Mouse (Mus musculus) liver, embryonic 15.5 days (tissue): ENCODE results near the gene Kyat1. TPM values are rescaled to one million over a fixed set of nuclear protein-coding genes. Genes with fewer than 3 reads are reported as not detected.
"Not testable (repeated sequence)": the region's sequence is repeated elsewhere in the genome, so short reads cannot be mapped to it uniquely, and the experiment has no call there.

Experiments used
- ATAC-seq: fragments of 200-750 bp; cut with Nextera tagmentation; 2 replicates; pipeline ENCODE4 v1.8.0; 2017; ENCODE audit warnings: moderate number of reproducible peaks, mild to moderate bottlenecking, moderate library complexity; ENCODE audit not compliant: insufficient read depth
- H3K27ac ChIP-seq: fragments of 300-500 bp; sonication (generic); replicated peaks from 2 replicates; pipeline ENCODE4 v1.5.1; 2015; ENCODE audit warnings: mild to moderate bottlenecking, inconsistent platforms
- H3K27me3 ChIP-seq: fragments of 300-500 bp; sonication (generic); 2 replicates; pipeline ENCODE4 v1.6.1; 2015; ENCODE audit warnings: mild to moderate bottlenecking, inconsistent platforms
- H3K36me3 ChIP-seq: fragments of 300-500 bp; sonication (generic); replicated peaks from 2 replicates; pipeline ENCODE4 v1.6.1; 2015; ENCODE audit warnings: moderate library complexity, mild to moderate bottlenecking, inconsistent platforms
- H3K4me1 ChIP-seq: fragments of 300-500 bp; sonication (generic); replicated peaks from 2 replicates; pipeline ENCODE4 v1.6.1; 2015; ENCODE audit warnings: inconsistent platforms
- H3K4me2 ChIP-seq: fragments of 300-500 bp; sonication (generic); 2 replicates; pipeline ENCODE4 v1.6.1; 2015; ENCODE audit warnings: moderate library complexity, mild to moderate bottlenecking, inconsistent platforms
- H3K4me3 ChIP-seq: fragments of 300-500 bp; sonication (generic); replicated peaks from 2 replicates; pipeline ENCODE4 v1.5.1; 2015; ENCODE audit warnings: mild to moderate bottlenecking, inconsistent platforms
- H3K9ac ChIP-seq: fragments of 300-500 bp; sonication (generic); 2 replicates; pipeline ENCODE4 v1.6.1; 2015; ENCODE audit warnings: moderate library complexity, mild to moderate bottlenecking, inconsistent platforms
- H3K9me3 ChIP-seq: fragments of 300-500 bp; sonication (generic); replicated peaks from 2 replicates; pipeline ENCODE4 v1.6.1; 2016; ENCODE audit warnings: inconsistent platforms
- WGBS: fragments of 180-500 bp; shearing (Covaris S2); methylation state at CpG from one replicate; pipeline ENCODE4 v1.1.7; 2015; ENCODE audit warnings: mixed read lengths; ENCODE audit not compliant: insufficient replicate concordance; 5-methylcytosine and 5-hydroxymethylcytosine counted together
- polyA plus RNA-seq: library from polyadenylated mRNA; unstranded; fragments of >200 nt; fragmentation: Nextera tagmentation; extraction: Ambion mirVana; gene quantifications from 2 replicates; pipeline ENCODE4 v1.2.1, GENCODE M21; 2015

Gene Kyat1
- polyA plus RNA-seq, 1 experiment from 2014 or later, result 11.7 TPM

GRCm38 (mm10) chr2:30191790-30192580, 13.7 kb downstream of the Kyat1 start:
- no peak overlapping the region for H3K27ac ChIP-seq
- peaks cover 9% of the 10 kb centered on the region for H3K4me1 ChIP-seq
- H3K27me3 ChIP-seq, result no peaks in the 10 kb centered on the region
- no peak overlapping the region for H3K4me2 ChIP-seq
- no peak for ATAC-seq
- H3K36me3 ChIP-seq, result no peaks in the 10 kb centered on the region
- WGBS, result 71% methylated on average over 12 of the region's 12 CpGs
- no peaks in the 10 kb centered on the region for H3K9me3 ChIP-seq
- H3K9ac ChIP-seq, result no peak overlapping the region
- no peak overlapping the region for H3K4me3 ChIP-seq

GRCm38 (mm10) chr2:30185681-30186080, 20.0 kb downstream of the Kyat1 start:
- Histone ChIP-seq H3K27ac (peak overlapping the region; percentile 63), H3K4me2 (peak overlapping the region; percentile 35), H3K4me3 (no peak overlapping the region), H3K4me1 (peaks cover 32% of the 10 kb centered on the region), H3K27me3 (no peaks in the 10 kb centered on the region), H3K36me3 (peaks cover 13% of the 10 kb centered on the region), H3K9me3 (no peaks in the 10 kb centered on the region), H3K9ac (no peak overlapping the region)
- peak; percentile 46 for ATAC-seq
- WGBS, result 45% methylated on average over 3 of the region's 3 CpGs

- Histone ChIP-seq H3K27ac (peak overlapping the region; percentile 63), H3K4me3 (no peak overlapping the region), H3K9ac (no peak overlapping the region), H3K4me2 (peak overlapping the region; percentile 35), H3K27me3 (no peaks in the 10 kb centered on the region), H3K36me3 (peaks cover 13% of the 10 kb centered on the region), H3K4me1 (peaks cover 32% of the 10 kb centered on the region), H3K9me3 (no peaks in the 10 kb centered on the region)
- peak; percentile 93 for ATAC-seq
- 32% methylated on average over 6 of the region's 6 CpGs for WGBS
Observed at GRCm38 (mm10) chr2:30185276-30185675, 20.4 kb downstream of the Kyat1 start.

GRCm38 (mm10) chr2:30183721-30184120, 21.9 kb downstream of the Kyat1 start:
- no peaks in the 10 kb centered on the region for H3K27me3 ChIP-seq
- H3K36me3 ChIP-seq, result peaks cover 13% of the 10 kb centered on the region
- no peak overlapping the region for H3K9ac ChIP-seq
- H3K4me2 ChIP-seq, result no peak overlapping the region
- peaks cover 33% of the 10 kb centered on the region for H3K4me1 ChIP-seq
- ATAC-seq, result no peak
- no peak overlapping the region for H3K4me3 ChIP-seq
- no peaks in the 10 kb centered on the region for H3K9me3 ChIP-seq
- H3K27ac ChIP-seq, result no peak overlapping the region
- WGBS, result 55% methylated on average over 3 of the region's 3 CpGs

GRCm38 (mm10) chr2:30182424-30182823, 23.2 kb downstream of the Kyat1 start:
- Histone ChIP-seq H3K4me3 (no peak overlapping the region), H3K27ac (no peak overlapping the region), H3K9ac (no peak overlapping the region), H3K36me3 (peaks cover 13% of the 10 kb centered on the region), H3K4me2 (no peak overlapping the region), H3K4me1 (peaks cover 46% of the 10 kb centered on the region), H3K9me3 (no peaks in the 10 kb centered on the region), H3K27me3 (no peaks in the 10 kb centered on the region)
- 70% methylated on average over 2 of the region's 2 CpGs for WGBS
- no peak for ATAC-seq

- Histone ChIP-seq H3K4me2 (peak overlapping the region; percentile 90), H3K36me3 (peaks cover 34% of the 10 kb centered on the region), H3K4me1 (peaks cover 24% of the 10 kb centered on the region), H3K4me3 (peak overlapping the region; percentile 79)
- not testable (repeated sequence) for H3K9ac ChIP-seq, ATAC-seq, H3K27ac ChIP-seq, H3K9me3 ChIP-seq, H3K27me3 ChIP-seq
- WGBS, result 50% methylated on average over 7 of the region's 7 CpGs
Observed at GRCm38 (mm10) chr2:30178711-30179110, 26.9 kb downstream of the Kyat1 start.

GRCm38 (mm10) chr2:30177700-30178675, 27.7 kb downstream of the Kyat1 start, which contains the start of gene Spout1:
TSS of gene Spout1 (minus strand) at chr2:30178459.
- Histone ChIP-seq H3K4me3 (peak within 1 kb of the TSS; percentile 79), H3K36me3 (peaks cover 42% of the 10 kb centered on the region), H3K4me1 (peaks cover 21% of the 10 kb centered on the region), H3K27me3 (no peaks in the 10 kb centered on the region), H3K9me3 (no peaks in the 10 kb centered on the region), H3K4me2 (peak within 1 kb of the TSS; percentile 90), H3K27ac (peak within 1 kb of the TSS; percentile 31), H3K9ac (peak within 1 kb of the TSS; percentile 60)
- ATAC-seq, result peak; percentile 90
- WGBS, result under 1% methylated on average over 54 of the region's 54 CpGs

DNA sequence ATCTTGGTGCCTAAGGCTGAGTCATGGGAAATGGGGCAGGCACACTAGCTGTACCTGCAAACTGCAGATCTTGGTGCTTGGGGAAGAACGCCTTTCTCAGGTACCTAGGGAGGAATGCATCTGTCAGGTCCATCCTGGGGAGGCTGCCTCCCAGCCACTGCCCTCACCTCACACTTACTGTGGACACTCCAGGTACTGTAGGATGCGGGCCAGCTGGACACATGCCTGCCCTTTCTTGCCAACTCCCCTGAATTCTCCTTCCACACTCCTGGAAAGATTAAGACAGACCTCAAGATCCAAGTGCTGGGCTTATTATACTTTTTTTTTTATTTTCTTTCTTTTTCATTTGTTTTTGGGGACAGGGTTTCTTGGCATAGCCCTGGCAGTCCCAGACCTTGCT, 29.1 kb downstream of the Kyat1 start:
- peaks cover 46% of the 10 kb centered on the region for H3K36me3 ChIP-seq
- 87% methylated on average over 2 of the region's 2 CpGs for WGBS

GRCm38 (mm10) chr2:30175897-30176296, 29.8 kb downstream of the Kyat1 start:
- ATAC-seq, result no peak
- peaks cover 46% of the 10 kb centered on the region for H3K36me3 ChIP-seq
- H3K4me2 ChIP-seq, result no peak overlapping the region
- H3K4me1 ChIP-seq, result peaks cover 38% of the 10 kb centered on the region
- no peak overlapping the region for H3K4me3 ChIP-seq
- no peaks in the 10 kb centered on the region for H3K9me3 ChIP-seq
- WGBS, result 75% methylated on average over 8 of the region's 8 CpGs
- no peaks in the 10 kb centered on the region for H3K27me3 ChIP-seq
- no peak overlapping the region for H3K9ac ChIP-seq
- no peak overlapping the region for H3K27ac ChIP-seq

More for the DNA sequence above, 29.1 kb downstream of the Kyat1 start:
- no peak for ATAC-seq
- H3K4me1 ChIP-seq, result peaks cover 32% of the 10 kb centered on the region
- no peak overlapping the region for H3K9ac ChIP-seq
- no peak overlapping the region for H3K27ac ChIP-seq
- no peaks in the 10 kb centered on the region for H3K9me3 ChIP-seq
- H3K27me3 ChIP-seq, result no peaks in the 10 kb centered on the region
- 0 out of 2 replicates have a peak overlapping the region, but pooled peaks have one; percentile 5 for H3K4me3 ChIP-seq
- H3K4me2 ChIP-seq, result no peak overlapping the region

DNA sequence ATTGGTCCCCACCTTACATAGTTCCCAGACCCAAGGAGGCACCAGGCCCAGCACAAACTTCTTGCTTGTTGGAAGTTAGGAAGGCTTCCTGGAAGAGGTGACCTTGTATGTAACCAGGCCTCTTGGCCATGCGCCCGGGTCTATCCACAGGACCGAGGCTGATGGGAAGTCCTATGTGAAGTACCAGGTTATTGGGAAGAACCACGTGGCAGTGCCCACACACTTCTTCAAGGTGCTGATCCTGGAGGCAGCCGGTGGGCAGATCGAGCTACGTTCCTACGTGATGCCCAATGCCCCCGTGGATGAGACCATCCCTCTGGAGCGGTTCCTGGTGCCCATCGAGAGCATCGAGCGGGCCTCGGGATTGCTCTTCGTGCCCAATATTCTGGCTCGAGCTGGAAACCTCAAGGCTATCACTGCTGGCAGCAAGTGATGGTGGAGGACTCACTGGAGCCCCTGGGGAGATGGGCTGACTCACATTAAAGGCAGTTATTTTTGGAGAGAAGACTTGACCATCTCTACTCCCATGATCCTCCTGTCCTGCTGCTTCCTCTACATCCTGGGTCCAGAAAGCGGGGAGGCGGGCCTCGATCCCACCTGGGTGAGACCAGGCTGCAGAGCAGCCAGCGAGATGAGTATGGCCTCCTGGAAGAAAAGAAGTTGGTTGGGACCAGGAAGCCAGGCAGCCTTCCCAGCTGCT, 32.0 kb downstream of the Kyat1 start:
- H3K4me2 ChIP-seq, result no peak overlapping the region
- no peaks in the 10 kb centered on the region for H3K9me3 ChIP-seq
- no peak overlapping the region for H3K9ac ChIP-seq
- no peak overlapping the region for H3K4me3 ChIP-seq
- no peak for ATAC-seq
- H3K36me3 ChIP-seq, result peaks cover 46% of the 10 kb centered on the region
- H3K27ac ChIP-seq, result no peak overlapping the region
- H3K4me1 ChIP-seq, result peaks cover 37% of the 10 kb centered on the region
- H3K27me3 ChIP-seq, result no peaks in the 10 kb centered on the region
- WGBS, result 83% methylated on average over 20 of the region's 20 CpGs
